Mouse (Mus musculus) kidney, adult 11 months (tissue): ENCODE results near the gene Nppb.
A peak's percentile ranks its signal among the peaks of the same experiment; 100 is the strongest.

Source experiments
- DNase-seq: peaks from one replicate; pipeline ENCODE4 v3.0.0; 2022

Gene Nppb

GRCm38 (mm10) chr4:147985205-147986132 lies at the start of gene Nppb:
Nppb (plus strand) TSS chr4:147985788.
- peak; percentile 25 for DNase-seq

- DNase-seq, result no peak
Observed at GRCm38 (mm10) chr4:147935904-147936303, 49.7 kb upstream of the Nppb start.

- DNase-seq, result peak; percentile 85
Observed at GRCm38 (mm10) chr4:147936331-147936954, 49.1 kb upstream of the Nppb start, which contains the start of gene Plod1. Plod1 (minus strand) TSS chr4:147936767.

GRCm38 (mm10) chr4:147937021-147937420 lies 48.6 kb upstream of the Nppb start:
- DNase-seq, result no peak

GRCm38 (mm10) chr4:147937486-147937885 lies 48.1 kb upstream of the Nppb start:
- no peak for DNase-seq

- DNase-seq, result peak; percentile 73
Observed at GRCm38 (mm10) chr4:147938148-147939096, 47.2 kb upstream of the Nppb start.

- no peak for DNase-seq
Observed at GRCm38 (mm10) chr4:147940111-147940510, 45.5 kb upstream of the Nppb start.

- peak; percentile 81 for DNase-seq
Observed at GRCm38 (mm10) chr4:147940576-147941044, 45.0 kb upstream of the Nppb start, which contains the start of gene 2510039O18Rik. 2510039O18Rik (plus strand) TSS chr4:147940895.

GRCm38 (mm10) chr4:147941045-147942020 lies 44.3 kb upstream of the Nppb start:
- DNase-seq, result peak; percentile 38

GRCm38 (mm10) chr4:147943005-147943404 lies 42.6 kb upstream of the Nppb start:
- peak; percentile 72 for DNase-seq

- no peak for DNase-seq
Observed at GRCm38 (mm10) chr4:147947511-147947910, 38.1 kb upstream of the Nppb start.

GRCm38 (mm10) chr4:147953590-147953989 lies 32.0 kb upstream of the Nppb start:
- DNase-seq, result no peak

- DNase-seq, result no peak
Observed at GRCm38 (mm10) chr4:147957141-147957540, 28.4 kb upstream of the Nppb start.

- DNase-seq, result peak; percentile 60
Observed at GRCm38 (mm10) chr4:147959881-147960831, 25.4 kb upstream of the Nppb start.

GRCm38 (mm10) chr4:147962781-147963180 lies 22.8 kb upstream of the Nppb start:
- DNase-seq, result no peak

- DNase-seq, result no peak
Observed at GRCm38 (mm10) chr4:147963623-147964022, 22.0 kb upstream of the Nppb start.

- peak; percentile 64 for DNase-seq
Observed at GRCm38 (mm10) chr4:147965712-147966111, 19.9 kb upstream of the Nppb start.

GRCm38 (mm10) chr4:147968816-147969215 lies 16.8 kb upstream of the Nppb start:
- no peak for DNase-seq

- DNase-seq, result no peak
Observed at GRCm38 (mm10) chr4:147969337-147969736, 16.3 kb upstream of the Nppb start.

GRCm38 (mm10) chr4:147976237-147976636 lies 9.4 kb upstream of the Nppb start:
- DNase-seq, result no peak
